8 mouse cellular contexts compared by ENCODE assay signal in genomic region chr13:93073595-93073994, GRCm38 (mm10).
DNase-seq lines count a peak whose midpoint lies in the region; ATAC-seq lines count a peak whose summit lies in the region.

No protein-coding gene starts in this region.

- no peak for ATAC-seq in midbrain, embryonic 13.5 days
- ATAC-seq in midbrain, embryonic 11.5 days (ENCODE audit: low FRiP score), result no peak
- peak; percentile 52; the same call in 1 of the 2 replicates for ATAC-seq in neural tube, embryonic 14.5 days (ENCODE audit: low read depth)

- H3K4me2 ChIP-seq in midbrain, embryonic 13.5 days (replicated peaks), result peak overlapping the region; percentile 27; the same call in 1 of the 2 replicates
- no peak overlapping the region for H3K4me2 ChIP-seq in midbrain, embryonic 11.5 days
- H3K4me2 ChIP-seq in neural tube, embryonic 14.5 days (ENCODE audit: low read depth, low read length), result peak overlapping the region; percentile 26

- peaks cover 23% of the 10 kb centered on the region for H3K4me1 ChIP-seq in midbrain, embryonic 13.5 days (replicated peaks)
- 0 out of 2 replicates have a peak, but pooled peaks cover 2% of the 10 kb centered on the region for H3K4me1 ChIP-seq in midbrain, embryonic 11.5 days (ENCODE audit: control insufficient read depth, insufficient read depth, low read length)
- peaks cover 18% of the 10 kb centered on the region for H3K4me1 ChIP-seq in neural tube, embryonic 14.5 days (ENCODE audit: control insufficient read depth, insufficient read depth, low read length)

- H3K9me3 ChIP-seq in midbrain, embryonic 13.5 days, result peaks cover 9% of the 10 kb centered on the region; the same call in 1 of the 2 replicates
- H3K9me3 ChIP-seq in midbrain, embryonic 11.5 days (ENCODE audit: control insufficient read depth, low read length), result peaks cover 6% of the 10 kb centered on the region; the same call in 1 of the 2 replicates
- H3K9me3 ChIP-seq in neural tube, embryonic 14.5 days (ENCODE audit: control insufficient read depth, low read length), result no peaks in the 10 kb centered on the region

- WGBS in midbrain, embryonic 13.5 days, result 47% methylated on average over 2 of the region's 2 CpGs
- 50% methylated on average over 2 of the region's 2 CpGs for WGBS in midbrain, embryonic 11.5 days
- WGBS in neural tube, embryonic 14.5 days, result 28% methylated on average over 2 of the region's 2 CpGs

- H3K9ac ChIP-seq in midbrain, embryonic 13.5 days (replicated peaks), result no peak overlapping the region
- no peak overlapping the region for H3K9ac ChIP-seq in midbrain, embryonic 11.5 days (ENCODE audit: low read length)
- 0 out of 2 replicates have a peak overlapping the region, but pooled peaks have one; percentile 21 for H3K9ac ChIP-seq in neural tube, embryonic 14.5 days (replicated peaks; ENCODE audit: low read depth, low read length)

- peak; percentile 32 to 48 for DNase-seq in cerebellum, adult 18-20 months
- DNase-seq in cerebellum, adult 11 months, result no peak
- no peak for DNase-seq in midbrain, embryonic 11.5 days (ENCODE audit: low spot score, missing footprints)
- peak; percentile 73 to 82 for DNase-seq in layer of hippocampus, postnatal 10 days (ENCODE audit: low spot score in 2 of 2)
- no peak for DNase-seq in B cell, adult 2 months
- DNase-seq in liver, result no peak

- H3K27ac ChIP-seq in midbrain, embryonic 13.5 days, result 0 out of 2 replicates have a peak overlapping the region, but pooled peaks have one; percentile 49
- no peak overlapping the region for H3K27ac ChIP-seq in midbrain, embryonic 11.5 days (ENCODE audit: low read depth, low read length)
- H3K27ac ChIP-seq in neural tube, embryonic 14.5 days (ENCODE audit: low read depth, low read length), result no peak overlapping the region

- no peak overlapping the region for H3K4me3 ChIP-seq in midbrain, embryonic 13.5 days (replicated peaks)
- H3K4me3 ChIP-seq in midbrain, embryonic 11.5 days (ENCODE audit: low read depth, low read length), result no peak overlapping the region
- H3K4me3 ChIP-seq in neural tube, embryonic 14.5 days (ENCODE audit: low read depth, low read length), result no peak overlapping the region

- no peaks in the 10 kb centered on the region for H3K27me3 ChIP-seq in midbrain, embryonic 13.5 days
- H3K27me3 ChIP-seq in midbrain, embryonic 11.5 days (ENCODE audit: control insufficient read depth, insufficient read depth, low read length), result no peaks in the 10 kb centered on the region
- H3K27me3 ChIP-seq in neural tube, embryonic 14.5 days (ENCODE audit: control insufficient read depth, insufficient read depth, low read length), result no peaks in the 10 kb centered on the region

- H3K36me3 ChIP-seq in midbrain, embryonic 13.5 days, result no peaks in the 10 kb centered on the region
- H3K36me3 ChIP-seq in midbrain, embryonic 11.5 days (ENCODE audit: control insufficient read depth, insufficient read depth, low read length), result no peaks in the 10 kb centered on the region
- no peaks in the 10 kb centered on the region for H3K36me3 ChIP-seq in neural tube, embryonic 14.5 days (ENCODE audit: control insufficient read depth, insufficient read depth, low read length)

Comparison
In these comparisons a context has a peak if more than half of its experiments do, and no peak if none do; other contexts are left out.
1. DNase-seq: peak in cerebellum, adult 18-20 months (2 of 2) and layer of hippocampus, postnatal 10 days (2 of 2); none in cerebellum, adult 11 months (single experiment), midbrain, embryonic 11.5 days (single experiment), B cell, adult 2 months (0 of 2) and liver (single experiment).